Mouse (Mus musculus) liver, postnatal 0 days (tissue): ENCODE results near the gene Celf2.

ENCODE experiments used
- CTCF ChIP-seq: sonication (generic); IDR thresholded peaks from 2 replicates; pipeline ENCODE4 v1.5.1; 2016; ENCODE audit warnings: antibody characterized with exemption, low read depth
- EP300 ChIP-seq: IDR thresholded peaks from 2 replicates; pipeline ENCODE4 v1.6.1; 2016; ENCODE audit warnings: antibody characterized with exemption, low read depth, mild to moderate bottlenecking

DNA sequence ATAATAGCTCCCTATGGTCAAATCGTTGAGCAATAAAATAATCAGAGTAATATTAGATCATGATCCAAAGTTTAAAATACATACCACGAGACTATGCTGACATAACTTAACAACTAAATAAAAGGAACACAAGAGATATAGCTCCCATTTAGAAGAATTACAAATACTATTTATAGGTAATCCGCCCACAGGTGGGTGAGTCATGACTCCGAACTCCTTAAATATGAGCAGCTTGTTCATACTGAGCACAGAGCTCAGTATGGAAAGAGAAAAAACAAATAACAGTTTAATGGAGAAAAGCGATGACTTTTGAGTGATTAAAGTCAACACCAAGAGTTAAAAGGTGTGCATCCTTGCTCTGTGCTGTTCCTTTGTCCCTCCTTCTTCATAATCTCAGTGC, 458.3 kb downstream of the Celf2 start:
- TF ChIP-seq CTCF = no peak
- no peak for TF ChIP-seq EP300
